Mouse (Mus musculus) CH12.LX (cell line): ENCODE results near the gene Atp5g1.

Experiments used
- BHLHE40 ChIP-seq: IDR thresholded peaks from 2 replicates; pipeline ENCODE4 v1.6.1; 2011; ENCODE audit warnings: mild to moderate bottlenecking, low read depth, low read length, improper control_type of control experiment
- CTCF ChIP-seq, 2 experiments: IDR thresholded peaks in 1 of 2; conservative IDR thresholded peaks in 1 of 2; 2 replicates each; pipeline ENCODE4 v1.5.1; 2011 to 2012; ENCODE audit warnings: low read depth in 2 of 2, low read length in 2 of 2, improper control_type of control experiment in 1 of 2, inconsistent platforms in 1 of 2, mild to moderate bottlenecking in 1 of 2, moderate library complexity in 1 of 2
- E2F4 ChIP-seq: IDR thresholded peaks from 2 replicates; pipeline ENCODE4 v1.6.1; 2011; ENCODE audit warnings: low read depth, low read length, improper control_type of control experiment; ENCODE audit not compliant: insufficient replicate concordance
- GABPA ChIP-seq: IDR thresholded peaks from 2 replicates; pipeline ENCODE4 v1.6.1; 2012; ENCODE audit warnings: low read depth, low read length, improper control_type of control experiment, inconsistent platforms; ENCODE audit not compliant: insufficient replicate concordance
- HCFC1 ChIP-seq: IDR thresholded peaks from 2 replicates; pipeline ENCODE4 v1.6.1; 2012; ENCODE audit warnings: low read depth, mild to moderate bottlenecking, inconsistent platforms, low read length, improper control_type of control experiment
- JUND ChIP-seq: conservative IDR thresholded peaks from 2 replicates; pipeline ENCODE4 v1.6.1; 2011; ENCODE audit warnings: low read depth, low read length, improper control_type of control experiment
- KAT2A ChIP-seq: IDR thresholded peaks from 2 replicates; pipeline ENCODE4 v1.6.1; 2012; ENCODE audit warnings: low read length, improper control_type of control experiment, inconsistent platforms; ENCODE audit not compliant: insufficient replicate concordance
- MAFK ChIP-seq: IDR thresholded peaks from 2 replicates; pipeline ENCODE4 v1.6.1; 2011; ENCODE audit warnings: low read length, improper control_type of control experiment; ENCODE audit not compliant: insufficient replicate concordance
- NELFE ChIP-seq: IDR thresholded peaks from 2 replicates; pipeline ENCODE4 v1.6.1; 2011; ENCODE audit warnings: low read depth, low read length, improper control_type of control experiment
- POLR2A ChIP-seq: IDR thresholded peaks from 2 replicates; pipeline ENCODE4 v1.6.1; 2011; ENCODE audit warnings: low read depth, mild to moderate bottlenecking, improper control_type of control experiment, low read length
- SIN3A ChIP-seq: IDR thresholded peaks from 2 replicates; pipeline ENCODE4 v1.6.1; 2012; ENCODE audit warnings: low read length, improper control_type of control experiment, inconsistent platforms
- TBP ChIP-seq: conservative IDR thresholded peaks from 2 replicates; pipeline ENCODE4 v1.6.1; 2011; ENCODE audit warnings: low read depth, low read length, improper control_type of control experiment
- ZKSCAN1 ChIP-seq: IDR thresholded peaks from 2 replicates; pipeline ENCODE4 v1.6.1; 2012; ENCODE audit warnings: low read depth, inconsistent platforms, low read length, improper control_type of control experiment, borderline replicate concordance
- ZMIZ1 ChIP-seq: IDR thresholded peaks from 2 replicates; pipeline ENCODE4 v1.6.1; 2012; ENCODE audit warnings: low read depth, mild to moderate bottlenecking, inconsistent platforms, low read length, improper control_type of control experiment

GRCm38 (mm10) chr11:96082682-96083081, 7.2 kb upstream of the Atp5g1 start:
- TF ChIP-seq POLR2A (no peak), BHLHE40 (no peak), CTCF (conservative IDR thresholded peaks at IDR 0.05 in 1 of 2, IDR thresholded peaks at IDR 0.05 in 1 of 2; ENCODE audit: low read depth in 2 of 2, low read length in 2 of 2) (no peak), E2F4 (no peak), TBP (no peak), HCFC1 (no peak), SIN3A (no peak), JUND (no peak), ZKSCAN1 (no peak), ZMIZ1 (no peak), MAFK (no peak), NELFE (no peak), KAT2A (no peak), GABPA (no peak)
